Mouse (Mus musculus): Measurements from ENCODE around the gene Sftpa1.

- TF ChIP-seq CTCF (IDR thresholded peaks at IDR 0.05; ENCODE audit: control insufficient read depth, insufficient read depth, insufficient replicate concordance, low read depth, low read length) (no peak), POLR2A (IDR thresholded peaks at IDR 0.05; ENCODE audit: control insufficient read depth, low read depth, low read length) (no peak)
Observed at GRCm38 (mm10) chr14:41102269-41102668, 29.3 kb upstream of the Sftpa1 start.
